Mouse (Mus musculus) CH12.LX (cell line): Measurements from ENCODE around the gene Plvap. TPM values are rescaled to one million over a fixed set of nuclear protein-coding genes. Genes with fewer than 3 reads are reported as not detected.

Experiments
- DNase-seq: peaks from one replicate; pipeline ENCODE4 v3.0.0-alpha.2; 2013; ENCODE audit errors: extremely low read depth
- H3K27ac ChIP-seq: 2 replicates; pipeline ENCODE4 v1.5.1; 2012; ENCODE audit warnings: low read depth, mild to moderate bottlenecking, control low read depth, moderate library complexity; ENCODE audit not compliant: insufficient read depth
- H3K27me3 ChIP-seq: replicated peaks from 2 replicates; pipeline ENCODE3; 2012; ENCODE audit warnings: inconsistent platforms
- H3K36me3 ChIP-seq, 2 experiments: replicated peaks in 1 of 2; 2 replicates each; pipeline versions ENCODE3 to v1.6.1; 2012; ENCODE audit warnings: inconsistent platforms in 1 of 2, low read length in 1 of 2, mild to moderate bottlenecking in 1 of 2, mixed read lengths in 1 of 2, moderate library complexity in 1 of 2; ENCODE audit not compliant: control insufficient read depth in 1 of 2, insufficient read depth in 1 of 2
- H3K4me1 ChIP-seq, 2 experiments: 2 replicates each; pipeline ENCODE4 v1.6.1; 2012; ENCODE audit warnings: inconsistent platforms in 1 of 2, moderate library complexity in 1 of 2; ENCODE audit not compliant: insufficient read depth in 2 of 2, control insufficient read depth in 1 of 2
- H3K4me2 ChIP-seq: 2 replicates; pipeline ENCODE4 v1.6.1; 2012; ENCODE audit warnings: low read depth, mild to moderate bottlenecking, control low read depth; ENCODE audit not compliant: poor library complexity, insufficient read depth, severe bottlenecking
- H3K4me3 ChIP-seq, 3 experiments: fragments of 150-350 bp in 1 of 3; sonication (generic) in 1 of 3; replicated peaks in 1 of 3; 2 replicates each; pipeline versions ENCODE3 to v1.5.1; 2011 to 2012; ENCODE audit warnings: low read depth in 2 of 3, low read length in 2 of 3, mild to moderate bottlenecking in 2 of 3, moderate library complexity in 2 of 3, control low read depth in 1 of 3, improper control_type of control experiment in 1 of 3, inconsistent platforms in 1 of 3, mixed read lengths in 1 of 3; ENCODE audit not compliant: poor library complexity in 1 of 3
- H3K79me2 ChIP-seq: replicated peaks from 2 replicates; pipeline ENCODE4 v1.6.1; 2012; ENCODE audit warnings: mild to moderate bottlenecking, moderate library complexity; ENCODE audit not compliant: control insufficient read depth, poor library complexity, insufficient read depth, severe bottlenecking; ENCODE audit errors: extremely low read depth
- H3K9ac ChIP-seq: 2 replicates; pipeline ENCODE4 v1.6.1; 2012; ENCODE audit warnings: low read depth, mild to moderate bottlenecking, control low read depth, moderate library complexity; ENCODE audit not compliant: insufficient read depth
- H3K9me3 ChIP-seq: replicated peaks from 2 replicates; pipeline ENCODE3; 2012; ENCODE audit warnings: low read length, inconsistent platforms, mixed read lengths
- CHD1 ChIP-seq: IDR thresholded peaks from 2 replicates; pipeline ENCODE4 v1.6.1; 2012; ENCODE audit warnings: low read depth, low read length, improper control_type of control experiment, inconsistent platforms
- CHD2 ChIP-seq: IDR thresholded peaks from 2 replicates; pipeline ENCODE4 v1.6.1; 2011; ENCODE audit warnings: low read length, improper control_type of control experiment
- CTCF ChIP-seq, 2 experiments: IDR thresholded peaks in 1 of 2; conservative IDR thresholded peaks in 1 of 2; 2 replicates each; pipeline ENCODE4 v1.5.1; 2011 to 2012; ENCODE audit warnings: low read depth in 2 of 2, low read length in 2 of 2, improper control_type of control experiment in 1 of 2, inconsistent platforms in 1 of 2, mild to moderate bottlenecking in 1 of 2, moderate library complexity in 1 of 2
- E2F4 ChIP-seq: IDR thresholded peaks from 2 replicates; pipeline ENCODE4 v1.6.1; 2011; ENCODE audit warnings: low read depth, low read length, improper control_type of control experiment; ENCODE audit not compliant: insufficient replicate concordance
- ELF1 ChIP-seq: IDR thresholded peaks from 2 replicates; pipeline ENCODE4 v1.6.1; 2014; ENCODE audit warnings: low read depth, mild to moderate bottlenecking, inconsistent platforms, low read length, improper control_type of control experiment
- KAT2A ChIP-seq: IDR thresholded peaks from 2 replicates; pipeline ENCODE4 v1.6.1; 2012; ENCODE audit warnings: low read length, improper control_type of control experiment, inconsistent platforms; ENCODE audit not compliant: insufficient replicate concordance
- MAFK ChIP-seq: IDR thresholded peaks from 2 replicates; pipeline ENCODE4 v1.6.1; 2011; ENCODE audit warnings: low read length, improper control_type of control experiment; ENCODE audit not compliant: insufficient replicate concordance
- MAZ ChIP-seq: IDR thresholded peaks from 2 replicates; pipeline ENCODE4 v1.6.1; 2012; ENCODE audit warnings: low read depth, mild to moderate bottlenecking, inconsistent platforms, low read length, improper control_type of control experiment, moderate library complexity
- MEF2A ChIP-seq: IDR thresholded peaks from 2 replicates; pipeline ENCODE4 v1.6.1; 2014; ENCODE audit warnings: low read depth, mild to moderate bottlenecking, inconsistent platforms, low read length, improper control_type of control experiment, borderline replicate concordance
- RCOR1 ChIP-seq: conservative IDR thresholded peaks from 2 replicates; pipeline ENCODE4 v1.6.1; 2012; ENCODE audit warnings: low read depth, mild to moderate bottlenecking, inconsistent platforms, low read length, improper control_type of control experiment
- SMC3 ChIP-seq: IDR thresholded peaks from 2 replicates; pipeline ENCODE4 v1.6.1; 2011; ENCODE audit warnings: low read depth, low read length, improper control_type of control experiment
- ZKSCAN1 ChIP-seq: IDR thresholded peaks from 2 replicates; pipeline ENCODE4 v1.6.1; 2012; ENCODE audit warnings: low read depth, inconsistent platforms, low read length, improper control_type of control experiment, borderline replicate concordance
- ZMIZ1 ChIP-seq: IDR thresholded peaks from 2 replicates; pipeline ENCODE4 v1.6.1; 2012; ENCODE audit warnings: low read depth, mild to moderate bottlenecking, inconsistent platforms, low read length, improper control_type of control experiment
- dilution Hi-C: fragments of 300-500 bp; cut with MboI; formaldehyde crosslinking; loops from 2 replicates; pipeline ENCODE4 v1.14.3; 2020; ENCODE audit warnings: low sequenced_read_pairs; ENCODE audit not compliant: extremely low pct_unique_long_range_greater_than_20kb, extremely low pct_ligation_motif_present
- in situ Hi-C: fragments of 300-500 bp; cut with MboI; formaldehyde crosslinking; loops from 3 replicates; pipeline ENCODE4 v1.14.3; 2019; ENCODE audit warnings: low sequenced_read_pairs, low pct_ligation_motif_present, low pct_unique_long_range_greater_than_20kb, mixed read lengths
- polyA plus RNA-seq: library from polyadenylated mRNA; unstranded; fragments of >175 nt; gene quantifications from 2 replicates; pipeline ENCODE4 v1.2.1, GENCODE M21; 2012; ENCODE audit warnings: low read depth; ENCODE audit not compliant: insufficient read length
- total RNA-seq, 2 experiments: library from RNA; depleted of rRNA; stranded (reverse); fragments of 300-350 nt in 1 of 2; fragments of >200 nt in 1 of 2; gene quantifications; 2 replicates each; pipeline ENCODE4 v1.2.3; 2012 to 2014

Plvap gene
- total and polyA plus RNA-seq, 3 experiments: 0.04 to 0.27 TPM; not detected in 1

- dilution Hi-C loops: no loop called here
- Histone ChIP-seq H3K9me3 (no peaks in the 10 kb centered on the region), H3K79me2 (no peaks in the 10 kb centered on the region), H3K36me3 (no peaks in the 10 kb centered on the region), H3K4me2 (no peak overlapping the region)
- TF ChIP-seq CTCF (conservative IDR thresholded peaks at IDR 0.05 in 1 of 2, IDR thresholded peaks at IDR 0.05 in 1 of 2; ENCODE audit: low read depth in 2 of 2, low read length in 2 of 2) (no peak), E2F4 (no peak), MAFK (no peak), CHD2 (no peak), ELF1 (no peak)
- TF ChIP-seq, all 38 proteins: peak for 0
- Histone ChIP-seq H3K9ac (no peak overlapping the region), H3K4me1 (peaks cover 24 to 49% of the 10 kb centered on the region in 2 experiments), H3K4me3 (no peak overlapping the region), H3K27ac (no peak overlapping the region), H3K27me3 (no peaks in the 10 kb centered on the region)
- in situ Hi-C loops: no loop called here
- no peak for DNase-seq
Measured at GRCm38 (mm10) chr8:71526272-71526671, 14.7 kb upstream of the Plvap start.

DNA sequence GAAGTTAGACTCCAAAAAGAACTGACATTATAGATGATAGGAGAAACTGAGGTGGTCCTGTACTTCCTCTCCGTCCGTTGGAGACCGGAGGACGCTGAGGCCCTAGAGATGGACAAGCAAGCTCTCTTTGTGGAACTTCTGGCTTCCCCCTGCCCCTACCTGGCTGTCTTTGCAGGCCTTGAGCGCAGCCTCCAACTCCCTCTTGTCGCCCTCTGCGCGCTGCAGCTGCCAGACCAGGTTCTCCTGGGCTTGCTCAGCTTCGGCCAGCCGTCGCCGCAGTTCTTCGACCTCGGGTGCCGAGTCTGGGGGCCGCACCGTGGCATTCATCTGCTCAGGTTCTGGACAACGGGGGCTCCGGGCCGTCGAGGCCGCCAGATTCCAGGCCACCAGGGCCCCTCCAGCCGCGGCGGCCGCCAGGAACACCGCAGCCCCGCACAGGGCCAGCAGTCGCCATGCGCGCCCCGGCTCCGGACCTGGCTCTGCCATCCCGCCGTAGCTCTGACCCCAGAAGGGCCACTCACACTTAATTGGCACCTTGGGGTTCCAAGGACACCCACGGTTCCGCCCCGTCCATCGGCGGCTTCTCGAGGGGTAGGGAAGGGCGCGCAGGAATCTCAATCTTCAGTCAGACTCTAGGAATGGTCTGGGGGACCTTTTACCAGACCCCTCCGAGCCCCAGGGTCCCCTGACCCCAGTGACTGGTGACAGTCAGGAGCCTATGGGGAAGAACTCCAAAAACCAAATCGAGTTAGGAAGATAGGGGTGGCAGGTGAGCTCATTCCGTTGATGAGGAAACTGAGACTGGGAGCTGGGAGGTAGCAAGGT, 13.9 kb upstream of the Plvap start, which contains the start of gene Ccdc194:
Gene Ccdc194, minus strand, starts transcription at position 486 of the 825 bp plus-strand sequence.
- Histone ChIP-seq H3K79me2 (no peaks in the 10 kb centered on the region), H3K4me2 (no peak within 1 kb of the TSS), H3K9me3 (no peaks in the 10 kb centered on the region), H3K4me3 (no peak within 1 kb of the TSS), H3K4me1 (peaks cover 28 to 51% of the 10 kb centered on the region in 2 experiments), H3K27ac (no peak within 1 kb of the TSS), H3K9ac (no peak within 1 kb of the TSS), H3K36me3 (no peaks in the 10 kb centered on the region), H3K27me3 (no peaks in the 10 kb centered on the region)
- dilution Hi-C loops (no loop called here), in situ Hi-C loops (no loop called here)
- no peak for DNase-seq
- TF ChIP-seq SMC3 (no peak), MAZ (no peak), ZMIZ1 (no peak), KAT2A (no peak), RCOR1 (no peak), ELF1 (no peak), ZKSCAN1 (no peak), MEF2A (no peak), CHD1 (no peak)
